Mouse (Mus musculus): ENCODE results near the gene Rbpj. TPM values are rescaled to one million over a fixed set of nuclear protein-coding genes. Genes with fewer than 3 reads are reported as not detected.

Gene Rbpj
- total RNA-seq, 4 experiments from 2014 or later, result 15.0 to 25.0 (median 19.4) TPM

GRCm38 (mm10) chr5:53469098-53469776, 3.3 kb downstream of the Rbpj start:
- DNase-seq (ENCODE audit: low spot score in 2 of 2), result peak in 1 of 2 experiments; percentile 45

GRCm38 (mm10) chr5:53469777-53470131, 3.8 kb downstream of the Rbpj start:
- no peak for DNase-seq (ENCODE audit: low spot score in 2 of 2)

GRCm38 (mm10) chr5:53470141-53471079, 4.5 kb downstream of the Rbpj start:
- DNase-seq (ENCODE audit: low spot score in 2 of 2), result peak in 1 of 2 experiments; percentile 28

GRCm38 (mm10) chr5:53472485-53472884, 6.5 kb downstream of the Rbpj start:
- peak; percentile 75 to 84 for DNase-seq (ENCODE audit: low spot score in 2 of 2)

- no peak for DNase-seq (ENCODE audit: low spot score in 2 of 2)
These were observed 13.2 kb downstream of the Rbpj start for GRCm38 (mm10) chr5:53479161-53479560.

- DNase-seq (ENCODE audit: low spot score in 2 of 2), result no peak
These were observed 13.9 kb downstream of the Rbpj start for GRCm38 (mm10) chr5:53479891-53480290.

- DNase-seq (ENCODE audit: low spot score in 2 of 2), result no peak
These were observed 15.1 kb downstream of the Rbpj start for GRCm38 (mm10) chr5:53481021-53481420.

- no peak for DNase-seq (ENCODE audit: low spot score in 2 of 2)
These were observed 19.2 kb downstream of the Rbpj start for GRCm38 (mm10) chr5:53485069-53485628.

GRCm38 (mm10) chr5:53485934-53486475, 20.1 kb downstream of the Rbpj start:
- DNase-seq (ENCODE audit: low spot score in 2 of 2), result no peak

GRCm38 (mm10) chr5:53486966-53487592, 21.1 kb downstream of the Rbpj start:
- DNase-seq (ENCODE audit: low spot score in 2 of 2), result no peak

- DNase-seq (ENCODE audit: low spot score in 2 of 2), result peak in 1 of 2 experiments; percentile 28
These were observed 24.7 kb downstream of the Rbpj start for GRCm38 (mm10) chr5:53490697-53491099.

- no peak for DNase-seq (ENCODE audit: low spot score in 2 of 2)
These were observed 27.8 kb downstream of the Rbpj start for GRCm38 (mm10) chr5:53493756-53494155.

GRCm38 (mm10) chr5:53494536-53495159, 28.7 kb downstream of the Rbpj start:
- DNase-seq (ENCODE audit: low spot score in 2 of 2), result peak in 1 of 2 experiments; percentile 43

- no peak for DNase-seq (ENCODE audit: low spot score in 2 of 2)
These were observed 31.0 kb downstream of the Rbpj start for GRCm38 (mm10) chr5:53496846-53497549.

- no peak for DNase-seq (ENCODE audit: low spot score in 2 of 2)
These were observed 33.6 kb downstream of the Rbpj start for GRCm38 (mm10) chr5:53499571-53499970.

GRCm38 (mm10) chr5:53500509-53501145, 34.7 kb downstream of the Rbpj start:
- DNase-seq (ENCODE audit: low spot score in 2 of 2), result no peak

- DNase-seq (ENCODE audit: low spot score in 2 of 2), result no peak
These were observed 37.3 kb downstream of the Rbpj start for GRCm38 (mm10) chr5:53503261-53503660.

- DNase-seq (ENCODE audit: low spot score in 2 of 2), result no peak
These were observed 39.8 kb downstream of the Rbpj start for GRCm38 (mm10) chr5:53505751-53506150.

GRCm38 (mm10) chr5:53507371-53507770, 41.4 kb downstream of the Rbpj start:
- no peak for DNase-seq (ENCODE audit: low spot score in 2 of 2)

GRCm38 (mm10) chr5:53509465-53509864, 43.5 kb downstream of the Rbpj start:
- peak; percentile 56 to 61 for DNase-seq (ENCODE audit: low spot score in 2 of 2)
